Mouse (Mus musculus) thymus, postnatal 10 days (tissue): Measurements from ENCODE around the gene AL732309.1.
A peak's percentile ranks its signal among the peaks of the same experiment; 100 is the strongest.

Source experiments
- DNase-seq, 2 experiments: peaks; one replicate each; pipeline ENCODE4 v3.0.0; 2021; ENCODE audit warnings: low spot score in 2 of 2

Gene AL732309.1

DNA sequence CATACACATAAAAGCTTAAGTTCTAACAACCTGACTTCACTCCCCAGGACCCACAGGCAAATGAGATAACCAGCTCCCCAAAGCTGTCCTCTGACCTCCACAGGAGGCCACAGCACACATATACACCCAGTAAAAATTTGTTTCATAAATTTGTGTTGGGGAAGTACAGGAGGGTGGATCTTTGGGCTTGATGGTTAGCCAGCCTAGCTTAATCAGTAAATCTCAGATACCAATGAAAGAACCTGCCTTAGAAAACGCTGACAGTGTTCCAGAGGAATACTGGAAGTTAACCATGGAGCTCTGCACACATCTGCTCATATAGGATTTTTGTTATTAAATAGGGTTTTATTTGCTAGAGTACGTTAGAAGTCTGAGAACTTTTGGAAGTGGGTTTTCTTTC, 29.0 kb downstream of the AL732309.1 start:
- no peak for DNase-seq

DNA sequence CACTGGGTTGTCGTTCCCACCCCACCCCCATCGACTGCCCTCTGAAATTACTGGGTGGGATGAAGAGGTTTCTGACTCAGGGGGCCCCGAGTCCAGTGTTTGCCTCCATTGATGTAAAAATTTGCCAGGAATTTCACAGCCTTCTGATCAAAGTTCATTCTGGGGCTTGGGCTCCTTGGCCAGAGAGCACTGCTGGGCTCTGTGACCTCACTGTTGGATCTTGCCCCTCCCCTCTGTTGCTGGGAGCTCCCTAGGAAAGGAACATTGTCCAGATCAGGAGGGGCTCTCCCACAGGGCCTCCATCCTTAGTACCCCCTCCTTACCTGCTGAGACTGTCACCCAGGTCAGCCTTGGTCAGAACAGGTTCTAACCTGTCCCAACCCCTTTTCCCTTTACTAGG, 32.2 kb downstream of the AL732309.1 start, which contains the start of gene Stpg3:
TSS of gene Stpg3 (minus strand) at position 194 of the 400 bp plus-strand sequence.
- no peak for DNase-seq

DNA sequence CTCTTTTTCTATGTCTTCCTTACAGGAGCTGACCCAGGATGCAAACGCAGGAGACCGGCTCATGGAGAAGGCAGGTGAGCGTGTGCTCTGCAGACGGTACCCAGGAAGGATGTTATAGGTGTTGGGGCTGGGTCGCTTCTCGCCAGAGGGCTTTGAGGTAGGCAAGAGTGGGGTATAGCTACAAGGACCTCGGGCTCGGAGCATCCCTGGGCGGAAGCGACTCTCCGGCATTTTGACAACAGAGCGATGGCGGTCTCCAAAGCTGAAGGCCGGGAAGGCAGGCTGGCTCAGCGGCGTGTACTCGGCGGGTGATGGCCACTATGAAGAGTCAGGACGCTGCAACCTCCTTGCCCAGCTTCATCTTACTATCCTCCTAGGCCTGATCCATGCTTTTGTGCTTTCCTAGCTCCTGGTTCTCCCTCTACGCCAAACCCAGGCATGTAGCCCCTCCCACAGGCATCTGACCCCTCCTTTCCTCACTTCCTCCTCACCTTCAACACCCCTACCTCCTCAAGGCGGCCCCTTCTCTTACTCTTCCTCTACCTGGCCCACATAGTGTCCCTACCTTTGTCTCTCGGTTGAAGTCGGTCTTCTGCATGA, 33.3 kb downstream of the AL732309.1 start:
- no peak for DNase-seq

DNA sequence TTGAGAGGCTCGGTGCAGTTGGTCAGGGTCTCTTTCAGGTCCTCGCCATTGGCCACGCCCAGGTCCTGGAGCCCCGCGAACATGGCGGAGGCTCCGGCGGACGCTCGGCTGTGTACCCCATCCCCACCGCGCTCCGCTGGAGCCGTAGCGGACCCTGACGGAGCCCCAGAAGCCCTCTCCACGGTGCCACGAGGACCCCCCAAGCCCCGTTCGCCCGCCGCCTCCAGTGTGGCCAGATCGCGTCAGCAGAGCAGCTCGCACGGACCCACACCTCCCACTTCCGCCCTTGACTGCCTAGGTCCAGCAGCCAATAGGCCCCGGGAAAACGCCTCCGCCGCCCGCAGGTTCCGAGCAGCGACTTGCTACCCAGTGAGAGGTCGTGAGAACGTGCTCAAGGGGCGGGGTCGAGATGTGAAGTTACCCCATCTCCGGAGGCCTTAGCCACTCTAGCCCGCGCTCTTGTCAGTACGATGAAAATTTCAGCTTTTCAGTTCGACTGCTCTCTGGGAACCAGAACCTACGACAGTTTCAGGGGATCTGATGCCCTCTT, 35.5 kb downstream of the AL732309.1 start, which contains the start of gene Nelfb:
TSS of gene Nelfb (minus strand) at position 369 of the 550 bp plus-strand sequence.
- DNase-seq: peak; percentile 82 to 85

DNA sequence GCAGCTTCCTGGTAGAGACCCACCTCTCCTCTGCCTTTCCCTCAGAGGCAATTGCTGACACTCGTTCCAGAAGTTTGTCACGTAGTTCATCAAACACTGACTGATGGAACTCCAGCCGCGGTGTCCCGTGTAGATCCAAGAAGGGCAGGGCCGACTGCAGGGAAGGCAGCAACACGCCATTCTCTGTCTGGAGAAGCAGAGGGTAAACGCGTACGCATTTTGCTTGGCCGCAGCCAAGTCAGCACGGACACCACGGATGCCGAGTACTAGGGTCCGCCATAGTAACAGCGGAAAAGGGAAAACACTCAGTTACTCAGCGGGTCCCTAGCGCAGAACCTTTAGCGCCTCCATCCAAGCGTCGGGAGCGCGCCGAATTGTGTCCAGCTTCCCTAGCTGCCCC, 36.0 kb downstream of the AL732309.1 start:
- no peak for DNase-seq

DNA sequence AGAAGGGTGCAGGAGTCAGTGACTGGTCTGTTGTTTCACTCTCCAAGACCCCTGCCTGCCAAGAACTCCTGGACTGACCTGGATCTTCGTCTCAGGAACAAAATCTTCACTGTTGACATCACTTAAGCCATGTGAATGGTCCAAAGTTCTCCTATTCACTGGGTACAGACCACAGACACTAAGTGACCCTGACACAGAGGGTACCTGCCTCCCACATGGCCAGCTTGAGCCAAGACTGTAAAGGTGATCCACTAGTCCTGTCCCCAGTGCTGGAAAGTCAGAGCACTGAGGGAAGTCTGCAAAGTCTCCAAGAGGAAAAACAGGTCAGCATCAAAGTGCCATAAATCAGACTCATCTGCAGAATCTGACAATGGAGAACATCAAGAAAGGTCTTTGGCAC, 39.1 kb downstream of the AL732309.1 start:
- DNase-seq: no peak

DNA sequence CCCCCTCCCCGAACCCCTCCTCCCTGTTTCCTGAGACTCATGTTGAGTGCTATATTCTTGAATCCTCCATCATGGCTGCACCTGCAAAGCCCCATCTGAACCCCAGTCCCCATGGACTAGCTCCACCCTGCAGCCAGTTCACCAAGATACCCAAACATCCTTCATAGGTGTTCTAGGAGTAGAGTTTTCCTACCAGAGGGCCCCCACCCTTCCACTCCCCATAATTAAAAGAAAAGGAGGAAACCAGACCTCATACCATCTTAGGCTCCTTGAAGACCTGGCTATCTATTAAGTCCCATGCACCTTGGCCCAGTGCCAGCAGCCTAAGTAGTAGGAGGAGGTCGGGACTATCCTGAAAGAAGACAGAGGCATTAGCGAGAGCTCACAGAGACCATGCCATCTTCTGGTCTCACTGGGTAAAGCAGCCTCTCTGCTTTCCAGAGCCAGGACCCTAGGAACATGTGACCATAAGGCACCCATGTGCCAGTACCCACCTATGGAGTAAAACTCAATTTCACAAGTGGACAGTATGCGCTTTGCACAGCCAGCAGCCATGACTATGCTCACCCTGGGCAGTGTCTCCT, 42.9 kb downstream of the AL732309.1 start:
- no peak for DNase-seq

DNA sequence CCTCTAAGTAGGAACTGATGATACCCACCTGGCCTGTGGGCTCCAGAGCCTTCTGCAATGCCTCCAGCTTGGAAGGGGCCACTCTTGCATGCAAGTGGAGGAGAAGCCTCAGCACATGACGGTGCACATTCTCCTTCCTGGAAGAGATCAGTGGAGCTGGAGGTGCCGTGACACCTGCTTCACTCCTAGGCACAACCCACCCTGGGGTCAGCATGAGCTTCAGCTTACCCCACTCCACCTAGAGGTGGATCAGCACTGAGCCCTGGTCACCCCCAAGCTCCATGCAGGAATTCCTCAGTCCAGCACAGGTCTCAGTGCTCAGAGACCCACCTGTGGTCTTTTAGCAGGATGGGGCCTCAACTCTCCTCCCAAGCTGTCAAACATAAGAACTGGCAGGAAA, 46.0 kb downstream of the AL732309.1 start:
- DNase-seq: no peak

DNA sequence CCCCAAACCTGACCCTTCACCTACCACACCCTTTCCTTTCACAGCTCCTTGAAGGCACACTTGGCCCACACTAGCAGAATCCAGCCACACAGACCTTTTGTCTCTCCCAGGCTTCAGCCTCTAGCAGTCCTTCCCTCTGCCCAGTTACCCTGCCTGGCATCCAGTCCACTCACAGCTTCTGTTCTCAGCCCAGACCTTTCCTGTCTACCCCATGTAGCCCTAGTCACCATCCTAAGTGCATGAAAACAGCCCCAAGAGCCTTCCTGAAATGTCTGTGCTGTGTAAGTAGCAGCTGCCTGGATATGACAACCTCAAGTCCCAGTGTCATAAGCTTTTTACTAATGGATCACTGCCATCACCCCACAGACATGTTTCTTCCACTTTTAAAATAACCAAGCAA, 48.7 kb downstream of the AL732309.1 start:
- DNase-seq: no peak

DNA sequence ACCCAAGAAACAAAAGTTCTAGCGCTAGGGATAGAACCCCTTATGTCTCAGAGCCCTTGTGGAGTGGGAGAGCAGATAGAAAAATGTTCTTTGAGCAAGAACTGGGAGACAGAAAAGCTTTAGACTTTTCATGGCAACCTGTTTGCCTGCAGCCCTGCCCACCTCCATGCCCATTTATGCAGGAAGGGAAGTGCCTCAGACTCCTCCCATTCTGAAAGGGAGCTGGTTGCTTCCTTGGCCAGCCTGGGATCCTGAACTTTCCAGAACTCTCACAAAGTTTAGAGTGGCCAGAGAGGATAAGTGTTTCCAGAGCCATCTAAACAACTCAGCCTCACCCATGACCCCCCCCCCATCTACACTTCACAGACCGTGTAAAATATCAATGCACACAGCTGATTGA, 49.5 kb downstream of the AL732309.1 start:
- DNase-seq: no peak

DNA sequence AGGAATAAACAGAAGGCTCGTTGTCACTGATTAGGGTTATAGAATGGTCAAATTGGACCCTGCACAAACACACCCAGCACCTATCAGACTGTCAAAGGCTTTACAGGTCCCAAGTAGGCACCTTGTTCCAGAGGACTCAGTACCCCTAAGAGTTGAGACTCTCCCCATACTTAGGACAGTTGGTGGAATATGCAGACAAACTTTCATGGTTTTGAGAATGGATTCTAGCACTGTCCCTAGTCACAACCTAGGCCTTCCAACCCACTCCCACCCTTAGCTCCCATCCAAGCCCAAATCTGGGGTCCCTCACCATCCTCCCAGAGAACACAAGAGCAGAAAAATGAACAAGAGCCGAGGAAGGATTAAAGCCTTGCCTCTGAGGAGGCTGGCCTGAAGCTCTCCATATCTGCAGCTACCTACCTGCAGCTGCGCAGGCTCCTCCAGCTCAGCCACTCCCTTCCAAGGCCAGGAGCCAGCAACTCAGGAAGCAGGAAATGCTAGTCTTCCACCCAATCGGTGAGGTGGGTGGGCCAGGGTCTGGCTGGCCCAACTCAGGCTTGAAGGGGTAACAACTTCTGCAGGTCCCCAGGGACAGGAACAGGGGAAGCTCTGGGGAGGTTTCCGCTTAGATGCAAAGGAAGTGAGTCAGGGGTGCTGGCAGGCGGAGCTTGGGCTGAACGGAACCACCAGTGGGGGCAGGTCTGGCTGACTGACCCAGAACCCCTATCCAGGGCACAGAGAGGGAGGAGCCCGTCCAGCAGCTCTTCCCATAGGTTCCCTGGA, 50.3 kb downstream of the AL732309.1 start, which contains the start of gene Tor4a:
TSS of gene Tor4a (minus strand) at position 715 of the 783 bp plus-strand sequence.
- DNase-seq: peak; percentile 71 to 73

DNA sequence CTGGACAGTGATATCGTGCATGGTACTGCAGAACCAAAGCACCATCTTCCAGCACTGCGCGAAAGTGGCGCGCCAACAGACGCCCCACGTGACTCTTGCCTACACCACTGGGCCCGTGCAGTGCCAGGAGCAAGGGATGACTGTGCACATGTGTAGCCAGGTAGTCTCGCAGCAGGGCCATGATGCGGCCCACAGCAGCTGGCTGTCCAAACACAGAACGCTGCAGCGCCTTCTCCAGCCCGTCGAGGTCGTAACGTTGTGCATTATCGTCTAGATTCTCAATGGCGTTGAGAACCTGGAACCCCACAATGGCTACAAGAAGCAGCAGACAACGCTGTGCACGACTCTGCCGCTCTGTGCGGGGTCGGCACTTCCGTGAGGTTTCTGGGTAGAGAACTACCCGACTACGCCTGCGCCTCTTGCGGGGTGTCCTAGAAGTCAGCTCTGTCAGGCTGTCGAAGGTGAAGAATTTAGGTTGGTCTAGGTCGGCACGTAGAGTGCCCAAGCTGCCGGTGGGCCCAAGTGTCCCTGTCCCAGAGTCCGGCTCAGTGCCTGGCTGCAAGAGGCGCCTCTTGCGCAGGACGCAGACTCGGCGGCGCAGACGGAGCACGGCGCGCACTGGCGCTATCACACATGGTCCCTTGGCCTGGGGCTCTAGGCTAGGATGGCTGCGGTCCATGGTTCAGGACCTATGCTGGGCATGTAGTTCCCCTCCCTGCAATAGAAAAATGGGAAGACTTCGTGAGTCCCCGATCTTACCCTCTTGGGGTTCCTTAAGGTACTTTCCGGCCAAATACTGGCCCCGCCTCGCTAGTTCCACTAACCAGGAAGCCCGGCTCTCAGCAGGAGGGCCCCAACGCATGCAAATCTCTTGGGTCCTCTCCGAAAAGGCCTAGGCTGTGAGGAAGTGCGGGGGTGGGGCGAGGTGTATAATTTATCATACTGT, 51.2 kb downstream of the AL732309.1 start:
- peak; percentile 55 to 62 for DNase-seq
